Mouse (Mus musculus): Measurements from ENCODE around the gene Elfn2. TPM values are rescaled to one million over a fixed set of nuclear protein-coding genes. Genes with fewer than 3 reads are reported as not detected.

Gene Elfn2
- polyA plus RNA-seq, 1 experiment from 2014 or later, result 0.03 TPM

Other genes starting within 250 kb of the Elfn2 start
- gene Il2rb, start 223.5 kb downstream of the Elfn2 start, polyA plus RNA-seq (2016; fragmentation: Nextera tagmentation; extraction: Ambion mirVana), result 0.05 and 0.08 TPM in 2 replicates
- gene C1qtnf6, start 187.4 kb downstream of the Elfn2 start, polyA plus RNA-seq (2016; fragmentation: Nextera tagmentation; extraction: Ambion mirVana), result 14.8 and 20.0 TPM in 2 replicates
- 0.05 TPM in 1 of 2 replicates, not detected in the other for gene Sstr3, start 174.1 kb downstream of the Elfn2 start, polyA plus RNA-seq (2016; fragmentation: Nextera tagmentation; extraction: Ambion mirVana)
- 5.1 and 6.0 TPM in 2 replicates for gene Rac2, start 146.0 kb downstream of the Elfn2 start, polyA plus RNA-seq (2016; fragmentation: Nextera tagmentation; extraction: Ambion mirVana)
- gene Cyth4, start 121.7 kb downstream of the Elfn2 start, polyA plus RNA-seq (2016; fragmentation: Nextera tagmentation; extraction: Ambion mirVana), result 5.1 TPM in 2 replicates
- 12.1 and 12.4 TPM in 2 replicates for gene Mfng, start 54.7 kb upstream of the Elfn2 start, polyA plus RNA-seq (2016; fragmentation: Nextera tagmentation; extraction: Ambion mirVana)
- 3.3 and 4.2 TPM in 2 replicates for gene Card10, start 84.3 kb upstream of the Elfn2 start, polyA plus RNA-seq (2016; fragmentation: Nextera tagmentation; extraction: Ambion mirVana)
- gene Cdc42ep1, start 123.9 kb upstream of the Elfn2 start, polyA plus RNA-seq (2016; fragmentation: Nextera tagmentation; extraction: Ambion mirVana), result 14.3 and 15.8 TPM in 2 replicates
- gene Lgals2, start 136.8 kb upstream of the Elfn2 start, polyA plus RNA-seq (2016; fragmentation: Nextera tagmentation; extraction: Ambion mirVana), result not detected in 2 replicates
- gene Gga1, start 158.4 kb upstream of the Elfn2 start, polyA plus RNA-seq (2016; fragmentation: Nextera tagmentation; extraction: Ambion mirVana), result 45.9 and 47.4 TPM in 2 replicates
- gene Gm49510, start 180.9 kb upstream of the Elfn2 start, polyA plus RNA-seq (2016; fragmentation: Nextera tagmentation; extraction: Ambion mirVana), result 0.16 and 0.41 TPM in 2 replicates
- gene Sh3bp1, start 181.0 kb upstream of the Elfn2 start, polyA plus RNA-seq (2016; fragmentation: Nextera tagmentation; extraction: Ambion mirVana), result 37.0 and 40.3 TPM in 2 replicates
- gene Pdxp, start 195.1 kb upstream of the Elfn2 start, polyA plus RNA-seq (2016; fragmentation: Nextera tagmentation; extraction: Ambion mirVana), result 36.5 and 36.8 TPM in 2 replicates
- 922 and 966 TPM in 2 replicates for gene Lgals1, start 208.0 kb upstream of the Elfn2 start, polyA plus RNA-seq (2016; fragmentation: Nextera tagmentation; extraction: Ambion mirVana)
- 61.1 and 61.6 TPM in 2 replicates for gene Nol12, start 216.2 kb upstream of the Elfn2 start, polyA plus RNA-seq (2016; fragmentation: Nextera tagmentation; extraction: Ambion mirVana)
- 37.9 and 42.2 TPM in 2 replicates for gene Triobp, start 229.0 kb upstream of the Elfn2 start, polyA plus RNA-seq (2016; fragmentation: Nextera tagmentation; extraction: Ambion mirVana)